Mouse (Mus musculus): ENCODE measurements around the gene Senp2.

The Senp2 gene

GRCm38 (mm10) chr16:22038554-22038953 lies 29.3 kb downstream of the Senp2 start:
- DNase-seq = no peak

GRCm38 (mm10) chr16:22039978-22040377 lies 30.7 kb downstream of the Senp2 start:
- DNase-seq = no peak

- DNase-seq = no peak
Measured at GRCm38 (mm10) chr16:22043830-22044229, 34.5 kb downstream of the Senp2 start.

- no peak for DNase-seq
Measured at GRCm38 (mm10) chr16:22045930-22046329, 36.6 kb downstream of the Senp2 start.

GRCm38 (mm10) chr16:22046739-22047366 lies 37.6 kb downstream of the Senp2 start:
- DNase-seq = no peak

DNA sequence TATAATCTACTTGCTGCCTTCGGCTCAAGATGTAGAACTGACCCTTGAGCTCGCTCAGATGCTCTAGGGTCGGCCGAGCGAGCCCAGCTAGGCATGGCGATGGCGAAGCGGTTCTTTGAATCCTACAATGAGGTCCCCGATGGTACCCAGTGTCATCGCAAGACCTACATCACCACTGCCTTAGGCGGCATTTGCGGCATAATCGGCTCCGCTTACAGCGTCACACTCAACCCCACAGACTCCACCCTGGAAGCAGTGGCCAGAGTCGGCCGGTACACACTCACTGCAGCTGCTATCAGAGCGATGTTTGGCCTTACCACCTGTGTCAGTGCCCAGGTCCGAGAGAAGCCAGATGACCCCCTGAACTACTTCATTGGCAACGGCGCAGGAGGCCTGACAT lies 44.1 kb downstream of the Senp2 start:
- DNase-seq = no peak

DNA sequence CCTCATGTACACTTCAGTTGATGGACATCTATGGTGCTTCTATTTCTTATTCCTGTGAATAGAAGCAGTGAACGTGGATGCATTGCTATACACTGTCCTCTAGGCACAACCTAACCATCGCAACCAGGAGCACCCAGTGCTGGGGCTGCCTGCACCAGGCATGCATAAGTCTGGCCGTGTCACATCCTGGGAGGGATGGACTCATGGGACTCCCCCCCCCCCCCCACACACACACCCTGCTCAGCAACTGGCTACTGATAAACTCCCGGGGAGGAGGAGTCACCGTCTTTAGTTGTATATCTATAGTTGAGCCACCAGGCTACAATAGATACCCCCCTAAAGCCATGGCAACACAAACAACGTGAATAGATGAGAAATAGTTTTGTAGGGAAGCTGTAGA lies 48.2 kb downstream of the Senp2 start:
- DNase-seq = no peak

DNA sequence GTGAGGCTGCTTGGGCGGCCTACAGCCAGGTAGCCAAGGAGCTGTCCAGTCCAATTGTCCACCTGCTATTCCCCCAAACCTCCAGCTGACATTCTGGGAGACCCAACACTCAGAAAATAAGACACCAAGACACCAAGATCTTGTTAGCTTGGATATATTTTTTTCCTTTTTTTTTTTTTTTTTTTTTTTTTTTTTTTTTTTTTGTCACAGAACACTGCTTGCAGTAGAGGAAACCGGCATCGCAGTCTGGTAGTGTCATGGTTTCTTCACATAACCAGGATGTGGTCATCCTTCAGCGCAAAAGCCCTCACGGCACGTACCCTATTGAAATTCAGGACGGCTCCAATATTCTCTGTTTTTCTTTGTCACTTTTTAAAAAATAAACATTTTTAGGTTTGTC lies 49.6 kb downstream of the Senp2 start:
- DNase-seq = peak; percentile 21

GRCm38 (mm10) chr16:22060416-22060815 lies 51.1 kb downstream of the Senp2 start:
- DNase-seq = peak; percentile 17

GRCm38 (mm10) chr16:22061555-22062160 lies 52.4 kb downstream of the Senp2 start:
- peak; percentile 55 for DNase-seq

DNA sequence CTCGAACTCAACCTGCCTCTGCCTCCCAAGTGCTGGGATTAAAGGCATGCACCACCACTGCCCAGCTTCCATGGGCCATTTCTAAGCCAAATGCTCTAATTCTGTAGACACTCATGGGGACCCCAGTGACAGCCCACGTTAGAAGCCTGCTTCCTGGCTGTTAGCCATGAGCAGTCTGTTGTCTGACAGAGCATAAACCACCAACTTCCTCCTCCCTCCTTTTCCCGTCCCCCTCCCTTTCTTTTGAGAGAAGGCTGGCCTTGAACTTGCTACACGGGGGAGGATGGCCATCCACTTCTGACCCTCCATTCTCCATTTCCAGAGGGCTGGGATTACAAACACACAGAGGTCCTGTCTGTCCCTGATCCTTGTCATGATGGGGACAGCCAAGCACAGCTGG lies 53.0 kb downstream of the Senp2 start:
- peak; percentile 44 for DNase-seq

GRCm38 (mm10) chr16:22065536-22065935 lies 56.3 kb downstream of the Senp2 start:
- DNase-seq = no peak

- DNase-seq = peak; percentile 63
Measured at GRCm38 (mm10) chr16:22067406-22067805, 58.1 kb downstream of the Senp2 start.

- peak; percentile 49 for DNase-seq
Measured at GRCm38 (mm10) chr16:22071361-22071760, 62.1 kb downstream of the Senp2 start.

GRCm38 (mm10) chr16:22075067-22075466 lies 65.8 kb downstream of the Senp2 start:
- peak; percentile 29 for DNase-seq

GRCm38 (mm10) chr16:22075829-22076619 lies 66.7 kb downstream of the Senp2 start:
- DNase-seq = peak; percentile 46

DNA sequence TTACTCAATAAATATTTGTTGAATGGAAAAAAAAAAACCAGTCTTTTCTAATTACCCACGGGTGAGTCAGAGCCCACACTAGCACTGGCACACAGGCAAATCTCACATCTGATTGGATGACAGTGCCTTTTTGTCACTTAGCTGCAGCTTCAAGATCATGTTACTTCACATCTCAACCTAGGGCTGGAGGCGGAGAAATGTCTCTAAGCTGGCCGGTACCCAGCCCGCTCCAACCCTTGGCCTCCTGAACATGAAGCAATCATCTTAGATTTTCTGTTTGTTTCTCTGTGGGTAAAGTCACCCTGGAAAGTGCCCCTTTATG lies 67.3 kb downstream of the Senp2 start:
- no peak for DNase-seq

GRCm38 (mm10) chr16:22080125-22080710 lies 70.9 kb downstream of the Senp2 start:
- DNase-seq = no peak

- DNase-seq = no peak
Measured at GRCm38 (mm10) chr16:22085411-22085810, 76.1 kb downstream of the Senp2 start.

DNA sequence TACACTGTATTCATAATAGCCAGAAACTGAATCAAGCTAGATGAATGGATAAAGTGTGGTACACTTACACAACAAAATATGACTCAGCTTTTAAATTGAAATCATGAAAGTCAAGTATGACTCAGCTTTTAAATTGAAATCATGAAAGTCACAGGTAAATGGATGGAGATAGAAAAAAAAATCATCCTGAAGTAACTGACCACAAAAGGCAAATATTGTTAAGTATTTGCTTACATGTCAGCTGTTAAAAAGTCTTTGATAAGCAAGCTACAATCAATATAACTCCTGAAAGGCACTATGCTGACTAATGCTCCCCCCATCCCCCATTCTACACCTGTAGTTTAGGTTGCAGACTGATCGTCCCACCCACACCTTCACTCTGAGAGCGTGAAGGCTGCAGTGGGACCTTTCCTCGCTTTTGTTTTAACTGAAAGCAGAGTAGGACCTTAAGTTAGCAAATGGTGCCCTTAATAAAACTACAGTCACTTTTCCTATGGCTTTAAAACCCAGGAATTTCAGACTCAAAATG lies 82.0 kb downstream of the Senp2 start:
- no peak for DNase-seq

DNA sequence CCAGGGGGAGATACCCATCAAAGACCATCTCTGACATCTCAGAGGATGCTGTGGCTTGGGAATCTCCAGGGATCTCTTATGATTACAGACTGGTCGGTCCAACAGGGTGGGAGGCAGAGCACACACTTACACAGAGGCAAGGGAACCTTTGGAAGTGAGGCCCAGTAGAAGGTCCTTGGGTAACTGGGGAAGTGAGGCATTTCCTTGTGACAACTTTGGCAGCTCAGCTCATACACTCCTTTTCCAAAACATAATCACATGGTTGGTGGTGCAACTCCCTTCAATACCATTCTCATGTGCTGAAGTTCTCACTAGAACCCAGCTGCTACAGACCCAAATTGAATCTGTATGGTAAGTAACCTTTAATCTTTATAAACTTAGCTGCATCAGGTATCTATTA lies 86.5 kb downstream of the Senp2 start:
- no peak for DNase-seq

DNA sequence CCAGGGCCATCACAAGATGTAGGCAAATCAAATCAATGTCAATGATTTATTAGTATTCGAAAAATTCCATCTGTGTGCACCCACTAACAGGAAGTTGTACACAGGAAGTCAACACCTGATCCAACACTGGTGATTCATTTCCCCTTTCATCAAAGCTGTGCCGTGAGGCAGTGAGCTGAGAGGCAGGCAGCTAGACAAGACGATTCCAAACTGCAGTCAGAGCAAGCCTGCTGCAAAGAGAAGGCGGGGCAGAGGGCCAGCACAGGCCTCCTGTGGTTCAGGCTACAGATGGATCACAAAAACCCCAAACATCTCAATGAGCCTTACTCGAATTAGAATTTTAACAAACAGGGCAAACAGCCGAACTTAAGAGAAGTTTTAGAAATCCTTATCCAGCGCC lies 88.4 kb downstream of the Senp2 start:
- DNase-seq = peak; percentile 25
